In the genomic region with DNA sequence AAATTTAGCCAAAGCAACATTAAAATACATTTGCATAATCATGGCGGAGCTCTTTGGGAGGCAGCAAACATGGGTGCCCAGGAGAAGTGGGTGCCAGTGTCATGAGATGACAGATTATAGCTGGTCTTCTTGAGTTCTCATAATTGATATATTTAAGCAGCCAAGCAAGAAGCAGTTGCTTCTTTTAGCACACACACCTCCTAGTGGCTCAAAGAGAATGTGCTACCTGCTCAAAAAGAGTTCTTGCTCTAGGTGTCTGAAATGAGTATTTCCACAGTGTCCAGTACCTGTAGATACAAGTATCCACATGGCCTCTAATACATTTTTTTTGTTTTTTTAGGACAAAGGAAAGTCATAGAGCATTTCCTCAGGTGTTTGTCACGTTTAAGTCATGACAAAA, we compare ENCODE assay signal across 19 mouse cellular contexts.
DNase-seq lines count a peak whose midpoint lies in the region; ATAC-seq and TF ChIP-seq lines count a peak whose summit lies in the region.
"Had no signal": no experiment of that assay in that cellular context is flagged by ENCODE, and none has a peak within 500 bp of the region (broad histone marks: within the 10 kb centered on the region; RNA-seq: fewer than 3 reads in every experiment).

No protein-coding gene starts in this region.

- no peak overlapping the region for H3K4me2 ChIP-seq in midbrain, embryonic 14.5 days (ENCODE audit: low read length)
- no peak overlapping the region for H3K4me2 ChIP-seq in midbrain, embryonic 13.5 days (replicated peaks)
- H3K4me2 ChIP-seq: embryonic facial prominence, embryonic 13.5 days; forebrain, embryonic 12.5 days; kidney, embryonic 15.5 days; limb, embryonic 15.5 days had no signal

- WGBS in heart, adult 2 months: 56% methylated on average over 2 of the region's 2 CpGs
- WGBS in midbrain, embryonic 14.5 days: 79% methylated on average over 2 of the region's 2 CpGs
- WGBS in midbrain, embryonic 13.5 days: 71% methylated on average over 2 of the region's 2 CpGs

- peak; percentile 24 for TF ChIP-seq CTCF in heart, adult 2 months (IDR thresholded peaks at IDR 0.05)

- H3K9ac ChIP-seq in heart, adult 2 months (ENCODE audit: low read depth, low read length): no peak overlapping the region
- no peak overlapping the region for H3K9ac ChIP-seq in midbrain, embryonic 14.5 days (replicated peaks; ENCODE audit: low read length)
- no peak overlapping the region for H3K9ac ChIP-seq in midbrain, embryonic 13.5 days (replicated peaks)
- H3K9ac ChIP-seq: embryonic facial prominence, embryonic 13.5 days; forebrain, embryonic 12.5 days; kidney, embryonic 15.5 days; limb, embryonic 15.5 days had no signal

- no peak for TF ChIP-seq EP300 in heart, adult 2 months (IDR thresholded peaks at IDR 0.05; ENCODE audit: insufficient read depth, low read depth, low read length)

- no peaks in the 10 kb centered on the region for H3K27me3 ChIP-seq in heart, adult 2 months (ENCODE audit: control insufficient read depth, insufficient read depth, low read length)
- no peaks in the 10 kb centered on the region for H3K27me3 ChIP-seq in midbrain, embryonic 14.5 days (ENCODE audit: control insufficient read depth, insufficient read depth, low read length)
- H3K27me3 ChIP-seq in midbrain, embryonic 13.5 days: no peaks in the 10 kb centered on the region
- H3K27me3 ChIP-seq: embryonic facial prominence, embryonic 13.5 days; forebrain, embryonic 12.5 days; kidney, embryonic 15.5 days; limb, embryonic 15.5 days; megakaryocyte, embryonic 14.5 days had no signal

- H3K36me3 ChIP-seq in heart, adult 2 months (ENCODE audit: control insufficient read depth, insufficient read depth, low read length): no peaks in the 10 kb centered on the region
- no peaks in the 10 kb centered on the region for H3K36me3 ChIP-seq in midbrain, embryonic 14.5 days (ENCODE audit: control insufficient read depth, insufficient read depth, low read length)
- H3K36me3 ChIP-seq in midbrain, embryonic 13.5 days: no peaks in the 10 kb centered on the region
- H3K36me3 ChIP-seq: embryonic facial prominence, embryonic 13.5 days; forebrain, embryonic 12.5 days; kidney, embryonic 15.5 days; limb, embryonic 15.5 days had no signal

- TF ChIP-seq POLR2A in heart, adult 2 months (IDR thresholded peaks at IDR 0.05; ENCODE audit: insufficient read depth, low read depth, low read length): no peak

- no peaks in the 10 kb centered on the region for H3K4me1 ChIP-seq in heart, adult 2 months (ENCODE audit: control insufficient read depth, insufficient read depth, low read length)
- no peaks in the 10 kb centered on the region for H3K4me1 ChIP-seq in midbrain, embryonic 14.5 days (ENCODE audit: control insufficient read depth, insufficient read depth, low read length)
- H3K4me1 ChIP-seq in midbrain, embryonic 13.5 days (replicated peaks): no peaks in the 10 kb centered on the region
- H3K4me1 ChIP-seq: embryonic facial prominence, embryonic 13.5 days; forebrain, embryonic 12.5 days; megakaryocyte, embryonic 14.5 days had no signal

- no peak overlapping the region for H3K4me3 ChIP-seq in heart, adult 2 months
- H3K4me3 ChIP-seq in midbrain, embryonic 14.5 days (replicated peaks; ENCODE audit: low read depth, low read length): no peak overlapping the region
- H3K4me3 ChIP-seq in midbrain, embryonic 13.5 days (replicated peaks): no peak overlapping the region
- H3K4me3 ChIP-seq: embryonic facial prominence, embryonic 13.5 days; forebrain, embryonic 12.5 days; kidney, embryonic 15.5 days; limb, embryonic 15.5 days; megakaryocyte, embryonic 14.5 days had no signal

- H3K9me3 ChIP-seq in midbrain, embryonic 14.5 days (ENCODE audit: control insufficient read depth, low read length): no peaks in the 10 kb centered on the region
- no peaks in the 10 kb centered on the region for H3K9me3 ChIP-seq in midbrain, embryonic 13.5 days
- H3K9me3 ChIP-seq: embryonic facial prominence, embryonic 13.5 days; forebrain, embryonic 12.5 days; kidney, embryonic 15.5 days; limb, embryonic 15.5 days; megakaryocyte, embryonic 14.5 days had no signal

- intact Hi-C loops in heart, adult 2 months (cut with DNase I): no loop called here

- no peaks in the 10 kb centered on the region for H3K79me2 ChIP-seq in heart, adult 2 months (replicated peaks; ENCODE audit: control insufficient read depth, insufficient read depth, low read length)

- DNase-seq in heart, adult 2 months: no peak
- no peak for DNase-seq in heart, adult 9 months (ENCODE audit: low spot score in 2 of 2)
- peak; percentile 5 for DNase-seq in midbrain, embryonic 14.5 days
- DNase-seq in spleen, postnatal 14 days (ENCODE audit: low spot score in 2 of 2): no peak
- no peak for DNase-seq in kidney, adult 8-10 months
- DNase-seq: adrenal gland, postnatal 36 days; cerebellum, postnatal 14 days; heart, adult 18-20 months; heart, postnatal 14 days; lung, adult 2 months; thymus, postnatal 36 days had no signal

- no peak overlapping the region for H3K27ac ChIP-seq in heart, adult 2 months
- no peak overlapping the region for H3K27ac ChIP-seq in midbrain, embryonic 14.5 days (replicated peaks; ENCODE audit: low read depth, low read length)
- no peak overlapping the region for H3K27ac ChIP-seq in midbrain, embryonic 13.5 days
- H3K27ac ChIP-seq: embryonic facial prominence, embryonic 13.5 days; forebrain, embryonic 12.5 days; kidney, embryonic 15.5 days; limb, embryonic 15.5 days had no signal

- no peak for ATAC-seq in midbrain, embryonic 14.5 days (ENCODE audit: low FRiP score, low TSS enrichment)
- no peak for ATAC-seq in midbrain, embryonic 13.5 days
- 0 out of 2 replicates have a peak, but pooled peaks have one; percentile 62 for ATAC-seq in common myeloid progenitor, adult 5-6 weeks (replicated peaks; ENCODE audit: low read depth, poor library complexity, severe bottlenecking)
- ATAC-seq: activated CD4-positive, CD25-positive, alpha-beta regulatory T cell, adult 4 months had no signal
